Mouse (Mus musculus) stomach, embryonic 15.5 days (tissue): ENCODE data around the gene Eya4. TPM values are rescaled to one million over a fixed set of nuclear protein-coding genes. Genes with fewer than 3 reads are reported as not detected.

Source experiments
- ATAC-seq: fragments of 200-750 bp; cut with Nextera tagmentation; 2 replicates; pipeline ENCODE4 v1.8.0; 2017; ENCODE audit warnings: low read depth, moderate number of reproducible peaks, moderate TSS enrichment; ENCODE audit not compliant: insufficient read depth, low FRiP score
- H3K27ac ChIP-seq: fragments of 300-500 bp; sonication (generic); 2 replicates; pipeline ENCODE4 v1.5.1; 2015; ENCODE audit warnings: mild to moderate bottlenecking, inconsistent platforms
- H3K27me3 ChIP-seq: fragments of 300-500 bp; sonication (generic); replicated peaks from 2 replicates; pipeline ENCODE4 v1.6.1; 2015; ENCODE audit warnings: inconsistent platforms
- H3K36me3 ChIP-seq: fragments of 300-500 bp; sonication (generic); 2 replicates; pipeline ENCODE4 v1.6.1; 2015; ENCODE audit warnings: inconsistent platforms
- H3K4me1 ChIP-seq: fragments of 300-500 bp; sonication (generic); 2 replicates; pipeline ENCODE4 v1.6.1; 2015; ENCODE audit warnings: inconsistent platforms
- H3K4me2 ChIP-seq: fragments of 300-500 bp; sonication (generic); 2 replicates; pipeline ENCODE4 v1.6.1; 2015; ENCODE audit warnings: mild to moderate bottlenecking, inconsistent platforms
- H3K4me3 ChIP-seq: fragments of 300-500 bp; sonication (generic); replicated peaks from 2 replicates; pipeline ENCODE4 v1.5.1; 2015; ENCODE audit warnings: inconsistent platforms
- H3K9ac ChIP-seq: fragments of 300-500 bp; sonication (generic); 2 replicates; pipeline ENCODE4 v1.6.1; 2015; ENCODE audit warnings: inconsistent platforms
- H3K9me3 ChIP-seq: fragments of 300-500 bp; sonication (generic); 2 replicates; pipeline ENCODE4 v1.6.1; 2016; ENCODE audit warnings: inconsistent platforms
- WGBS: fragments of 180-500 bp; shearing (Covaris S2); methylation state at CpG from one replicate; pipeline ENCODE4 v1.1.7; 2015; 5-methylcytosine and 5-hydroxymethylcytosine counted together
- polyA plus RNA-seq: library from polyadenylated mRNA; unstranded; fragments of >200 nt; fragmentation: Nextera tagmentation; extraction: Ambion mirVana; gene quantifications from 2 replicates; pipeline ENCODE4 v1.2.1, GENCODE M21; 2015

Eya4 gene
- polyA plus RNA-seq, 1 experiment from 2014 or later, result 0.92 TPM

- no peaks in the 10 kb centered on the region for H3K36me3 ChIP-seq
- no peaks in the 10 kb centered on the region for H3K9me3 ChIP-seq
- ATAC-seq, result no peak
- no peaks in the 10 kb centered on the region for H3K4me1 ChIP-seq
- no peaks in the 10 kb centered on the region for H3K27me3 ChIP-seq
- no peak overlapping the region for H3K4me3 ChIP-seq
- H3K9ac ChIP-seq, result no peak overlapping the region
- 90% methylated on average over 5 of the region's 5 CpGs for WGBS
- H3K4me2 ChIP-seq, result no peak overlapping the region
- no peak overlapping the region for H3K27ac ChIP-seq
Observed at GRCm38 (mm10) chr10:23126529-23126928, 224.1 kb downstream of the Eya4 start.

- no peak for ATAC-seq
- no peak overlapping the region for H3K9ac ChIP-seq
- no peaks in the 10 kb centered on the region for H3K27me3 ChIP-seq
- 42% methylated on average over 2 of the region's 2 CpGs for WGBS
- no peak overlapping the region for H3K4me2 ChIP-seq
- H3K9me3 ChIP-seq, result no peaks in the 10 kb centered on the region
- no peak overlapping the region for H3K27ac ChIP-seq
- no peak overlapping the region for H3K4me3 ChIP-seq
- no peaks in the 10 kb centered on the region for H3K4me1 ChIP-seq
- no peaks in the 10 kb centered on the region for H3K36me3 ChIP-seq
Observed at GRCm38 (mm10) chr10:23120437-23120836, 230.1 kb downstream of the Eya4 start.

DNA sequence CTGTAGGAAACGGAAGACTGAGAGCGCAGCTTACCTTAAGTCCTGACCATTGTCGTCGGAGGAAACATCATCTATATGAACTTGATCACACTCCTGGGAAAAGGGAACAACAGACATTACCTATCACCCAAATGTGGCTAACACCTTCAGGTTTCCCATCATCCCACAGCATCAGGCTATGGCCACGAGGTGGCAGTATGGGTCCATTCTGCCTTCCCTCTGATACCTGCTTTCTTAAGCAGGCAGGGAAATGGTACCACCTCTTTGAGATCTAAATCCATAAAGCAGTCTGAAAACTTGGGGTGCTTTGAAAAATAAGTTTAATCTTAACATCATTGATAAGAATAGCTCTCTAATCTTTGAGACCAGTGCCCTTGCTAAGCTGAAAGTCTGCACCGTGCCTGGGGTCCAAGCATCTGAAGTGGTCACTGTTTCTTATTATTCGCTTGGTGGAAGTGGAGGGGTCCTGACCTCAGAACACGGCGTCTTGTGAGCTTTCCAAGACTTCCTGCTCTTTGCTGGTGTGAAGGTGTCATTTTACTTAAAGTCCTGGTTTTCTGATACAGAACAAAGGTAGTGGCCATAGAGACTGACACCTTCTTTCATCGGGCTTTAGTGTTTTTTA is 233.7 kb downstream of the Eya4 start:
- Histone ChIP-seq H3K4me1 (no peaks in the 10 kb centered on the region), H3K9ac (no peak overlapping the region), H3K9me3 (no peaks in the 10 kb centered on the region), H3K27ac (no peak overlapping the region), H3K4me3 (no peak overlapping the region), H3K27me3 (no peaks in the 10 kb centered on the region), H3K4me2 (no peak overlapping the region), H3K36me3 (no peaks in the 10 kb centered on the region)
- no peak; the same call in 1 of the 2 replicates for ATAC-seq
- WGBS, result 44% methylated on average over 10 of the region's 10 CpGs

GRCm38 (mm10) chr10:23116063-23116462 is 234.5 kb downstream of the Eya4 start:
- no peaks in the 10 kb centered on the region for H3K4me1 ChIP-seq
- ATAC-seq, result no peak
- no peaks in the 10 kb centered on the region for H3K9me3 ChIP-seq
- 72% methylated on average over 8 of the region's 8 CpGs for WGBS
- no peak overlapping the region for H3K9ac ChIP-seq
- no peak overlapping the region for H3K27ac ChIP-seq
- H3K4me3 ChIP-seq, result no peak overlapping the region
- no peaks in the 10 kb centered on the region for H3K27me3 ChIP-seq
- H3K36me3 ChIP-seq, result no peaks in the 10 kb centered on the region
- no peak overlapping the region for H3K4me2 ChIP-seq

DNA sequence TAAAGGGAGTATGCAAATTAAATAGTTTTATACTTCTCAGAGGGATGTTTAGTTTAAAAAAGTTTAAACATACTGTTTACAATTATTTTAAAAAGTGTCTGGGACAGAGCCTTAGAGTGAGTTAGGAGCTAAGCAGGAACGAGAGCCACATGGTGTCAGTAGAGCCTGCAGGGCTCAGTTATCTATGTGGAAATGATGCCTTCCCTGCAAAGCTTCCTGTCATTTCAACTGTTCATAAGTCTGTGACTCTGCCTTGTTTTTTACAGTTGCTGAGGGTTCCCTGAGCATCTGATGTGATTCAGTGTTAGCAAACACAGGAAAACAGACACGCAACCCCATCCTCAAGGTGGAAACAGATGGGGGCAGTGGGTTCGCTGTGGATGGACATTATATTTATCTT is 235.3 kb downstream of the Eya4 start:
- Histone ChIP-seq H3K4me1 (no peaks in the 10 kb centered on the region), H3K9me3 (no peaks in the 10 kb centered on the region), H3K27ac (no peak overlapping the region), H3K9ac (no peak overlapping the region), H3K4me3 (no peak overlapping the region), H3K36me3 (no peaks in the 10 kb centered on the region), H3K27me3 (no peaks in the 10 kb centered on the region), H3K4me2 (no peak overlapping the region)
- ATAC-seq, result no peak
- 65% methylated on average over 3 of the region's 3 CpGs for WGBS

DNA sequence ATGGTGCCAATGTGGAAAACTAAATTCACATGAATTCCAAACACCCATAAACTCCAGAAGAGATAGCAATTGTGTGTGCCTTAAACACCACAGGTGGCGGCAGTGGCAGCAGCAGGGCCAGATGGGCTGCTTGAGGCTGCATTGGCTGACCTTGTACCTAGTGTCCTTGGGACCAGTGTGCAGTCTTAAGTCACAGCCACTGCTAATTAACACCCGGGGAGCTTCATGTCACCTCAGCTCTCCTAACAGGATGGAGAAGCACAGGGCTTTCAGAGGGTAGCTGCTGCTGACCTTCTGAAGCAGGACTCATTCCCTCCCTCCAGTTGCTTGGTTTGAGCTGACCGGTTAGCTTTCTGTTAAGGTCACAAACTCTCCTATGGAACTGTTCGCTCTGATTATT is 242.5 kb downstream of the Eya4 start:
- Histone ChIP-seq H3K4me1 (no peaks in the 10 kb centered on the region), H3K4me3 (no peak overlapping the region), H3K4me2 (no peak overlapping the region), H3K27me3 (no peaks in the 10 kb centered on the region), H3K36me3 (no peaks in the 10 kb centered on the region), H3K9me3 (no peaks in the 10 kb centered on the region), H3K9ac (no peak overlapping the region), H3K27ac (no peak overlapping the region)
- WGBS, result 65% methylated on average over 4 of the region's 4 CpGs
- no peak for ATAC-seq

DNA sequence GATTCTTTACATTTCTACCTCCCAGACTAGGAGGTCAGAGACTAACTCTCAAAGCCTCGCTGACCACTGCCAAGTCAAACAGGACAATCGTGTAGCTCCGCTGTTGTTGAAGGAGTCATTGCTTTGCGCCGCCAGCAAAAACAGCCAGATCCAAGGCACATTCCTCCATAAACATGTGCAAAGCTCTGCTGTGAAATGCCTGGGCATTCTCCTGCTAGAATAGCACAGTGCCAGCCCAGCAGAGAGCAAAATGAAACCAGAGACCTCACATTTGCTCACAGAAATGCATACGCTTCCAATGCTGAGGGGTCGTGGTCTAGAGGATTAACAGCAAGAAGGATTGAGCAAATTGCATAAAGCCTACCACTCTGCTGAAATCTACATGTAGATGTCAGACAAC is 258.1 kb downstream of the Eya4 start:
- Histone ChIP-seq H3K4me1 (no peaks in the 10 kb centered on the region), H3K4me2 (no peak overlapping the region), H3K27ac (no peak overlapping the region), H3K9me3 (no peaks in the 10 kb centered on the region), H3K4me3 (no peak overlapping the region), H3K9ac (no peak overlapping the region), H3K27me3 (no peaks in the 10 kb centered on the region), H3K36me3 (no peaks in the 10 kb centered on the region)
- ATAC-seq, result no peak
- WGBS, result 84% methylated on average over 7 of the region's 7 CpGs

DNA sequence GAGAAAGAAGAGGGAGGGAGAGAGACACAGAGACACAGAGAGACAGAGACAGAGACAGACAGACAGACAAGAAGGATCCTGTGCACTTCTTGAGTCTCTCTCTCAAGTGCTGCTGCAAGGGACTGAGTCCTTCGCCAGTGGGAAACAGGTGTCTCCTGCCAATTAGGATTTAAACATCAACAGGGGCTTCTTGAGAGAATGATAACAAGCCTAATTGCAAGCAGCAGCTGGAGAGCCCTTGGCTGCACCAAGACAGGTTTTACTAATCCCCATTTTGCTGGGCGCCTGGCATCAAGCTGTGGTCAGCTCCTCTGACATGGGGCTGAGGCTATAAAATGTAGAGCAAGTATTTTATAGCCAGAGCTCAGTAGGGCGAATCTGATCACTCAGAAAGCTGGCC is 259.0 kb downstream of the Eya4 start:
- no peak for ATAC-seq
- H3K27ac ChIP-seq, result no peak overlapping the region
- WGBS, result 72% methylated on average over 3 of the region's 3 CpGs
- H3K27me3 ChIP-seq, result no peaks in the 10 kb centered on the region
- H3K4me3 ChIP-seq, result no peak overlapping the region
- H3K9me3 ChIP-seq, result no peaks in the 10 kb centered on the region
- H3K36me3 ChIP-seq, result no peaks in the 10 kb centered on the region
- no peak overlapping the region for H3K4me2 ChIP-seq
- H3K9ac ChIP-seq, result no peak overlapping the region
- H3K4me1 ChIP-seq, result no peaks in the 10 kb centered on the region

GRCm38 (mm10) chr10:23090323-23090722 is 260.3 kb downstream of the Eya4 start:
- no peak for ATAC-seq
- H3K9ac ChIP-seq, result no peak overlapping the region
- H3K4me2 ChIP-seq, result no peak overlapping the region
- H3K9me3 ChIP-seq, result no peaks in the 10 kb centered on the region
- H3K4me3 ChIP-seq, result no peak overlapping the region
- H3K4me1 ChIP-seq, result no peaks in the 10 kb centered on the region
- H3K36me3 ChIP-seq, result no peaks in the 10 kb centered on the region
- WGBS, result 57% methylated on average over 1 of the region's 1 CpGs
- H3K27me3 ChIP-seq, result no peaks in the 10 kb centered on the region
- no peak overlapping the region for H3K27ac ChIP-seq

DNA sequence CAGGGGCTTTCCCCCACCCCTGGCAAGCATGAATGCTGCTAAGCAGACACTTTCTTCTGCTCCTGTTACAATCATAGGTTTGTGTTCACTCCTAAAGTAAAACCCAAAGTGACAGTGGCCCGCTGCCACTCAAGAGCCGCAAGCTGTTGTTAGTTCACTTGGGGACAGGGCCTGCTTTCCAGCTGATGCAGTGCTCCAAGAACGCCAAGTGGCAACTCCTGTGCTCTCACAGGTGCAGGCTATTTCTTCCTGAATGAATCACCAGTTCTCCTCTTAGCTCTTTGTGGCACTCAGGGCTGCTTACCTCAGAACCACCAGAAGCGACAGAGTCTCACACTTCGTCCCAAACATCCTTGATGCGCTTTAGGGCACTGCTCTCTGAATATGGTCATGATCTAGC is 261.3 kb downstream of the Eya4 start:
- WGBS, result 90% methylated on average over 6 of the region's 6 CpGs
- Histone ChIP-seq H3K27me3 (no peaks in the 10 kb centered on the region), H3K4me1 (no peaks in the 10 kb centered on the region), H3K9ac (no peak overlapping the region), H3K27ac (no peak overlapping the region), H3K4me3 (no peak overlapping the region), H3K36me3 (no peaks in the 10 kb centered on the region), H3K9me3 (no peaks in the 10 kb centered on the region), H3K4me2 (no peak overlapping the region)
- ATAC-seq, result no peak

- Histone ChIP-seq H3K9ac (no peak overlapping the region), H3K27me3 (no peaks in the 10 kb centered on the region), H3K9me3 (no peaks in the 10 kb centered on the region), H3K27ac (no peak overlapping the region), H3K4me2 (no peak overlapping the region), H3K4me1 (no peaks in the 10 kb centered on the region), H3K36me3 (no peaks in the 10 kb centered on the region), H3K4me3 (no peak overlapping the region)
- WGBS, result 25% methylated on average over 3 of the region's 3 CpGs
- no peak for ATAC-seq
Observed at GRCm38 (mm10) chr10:23088764-23089163, 261.8 kb downstream of the Eya4 start.

- Histone ChIP-seq H3K4me2 (no peak overlapping the region), H3K4me3 (no peak overlapping the region), H3K27me3 (no peaks in the 10 kb centered on the region), H3K9ac (no peak overlapping the region), H3K4me1 (no peaks in the 10 kb centered on the region), H3K9me3 (no peaks in the 10 kb centered on the region), H3K27ac (no peak overlapping the region), H3K36me3 (no peaks in the 10 kb centered on the region)
- no peak for ATAC-seq
- WGBS, result 65% methylated on average over 21 of the region's 21 CpGs
Observed at GRCm38 (mm10) chr10:23086352-23087215, 264.0 kb downstream of the Eya4 start.
